In the genomic region with DNA sequence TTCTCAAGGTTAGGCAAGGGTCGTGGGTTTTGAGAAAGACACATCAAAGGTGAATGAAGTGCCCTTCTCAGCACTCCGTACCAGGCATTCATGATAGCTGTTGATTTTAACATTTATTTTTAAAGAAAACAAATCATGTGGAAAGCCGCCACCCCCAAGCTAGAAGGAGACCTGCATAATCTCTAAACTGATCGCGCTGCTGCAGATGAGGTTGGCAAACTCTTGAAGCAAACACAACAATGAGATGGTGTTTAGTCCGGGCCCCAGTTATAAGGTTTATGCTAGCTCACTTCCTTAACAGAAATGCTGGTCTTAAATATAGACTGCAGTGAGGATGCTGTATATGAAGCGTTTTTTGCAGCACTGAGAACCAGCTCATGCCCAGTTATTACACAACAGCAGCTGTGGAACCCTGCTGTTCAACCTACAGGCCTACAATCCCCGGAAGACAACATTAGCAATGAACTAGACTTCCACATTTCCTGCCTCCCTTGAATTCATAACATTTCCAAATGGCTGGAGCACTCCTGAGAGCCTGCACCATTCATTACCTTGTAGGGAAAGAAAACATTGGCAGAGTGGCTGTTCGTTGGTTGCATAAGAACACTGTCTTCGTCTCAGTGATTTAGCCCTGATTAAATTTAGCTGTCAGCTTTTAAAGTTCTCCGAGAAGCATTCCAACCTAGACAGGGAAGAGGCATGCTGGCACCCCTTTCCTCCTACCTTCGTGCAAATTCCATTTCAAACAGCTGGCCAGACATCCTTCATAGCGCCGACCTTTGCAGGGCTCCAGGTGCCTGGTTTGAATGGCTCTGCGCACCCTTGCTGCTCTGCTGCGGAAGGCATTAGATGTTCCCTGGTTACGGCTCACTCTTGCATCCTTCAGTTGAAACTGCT, we compare ENCODE assay signal across 8 mouse cellular contexts. TPM values are rescaled to one million over a fixed set of nuclear protein-coding genes. Genes with fewer than 3 reads are reported as not detected.
DNase-seq lines count a peak whose midpoint lies in the region; ATAC-seq and TF ChIP-seq lines count a peak whose summit lies in the region.

No protein-coding gene starts in this region.

- TF ChIP-seq CTCF in lung, postnatal 0 days (IDR thresholded peaks at IDR 0.05) = no peak; the same call in 1 of the 2 replicates

- no peak for ATAC-seq in heart, embryonic 15.5 days (replicated peaks; ENCODE audit: insufficient number of reproducible peaks, insufficient read depth, low FRiP score, low read depth)
- ATAC-seq in lung, postnatal 0 days = peak; percentile 49

- 32% methylated on average over 17 of the region's 17 CpGs for WGBS in heart, embryonic 15.5 days
- WGBS in lung, postnatal 0 days = 17% methylated on average over 17 of the region's 17 CpGs

- H3K4me3 ChIP-seq in heart, embryonic 15.5 days = peak overlapping the region; percentile 14
- no peak overlapping the region for H3K4me3 ChIP-seq in lung, postnatal 0 days (ENCODE audit: low read depth, low read length)

- 0 out of 2 replicates have a peak overlapping the region, but pooled peaks have one; percentile 9 for H3K9ac ChIP-seq in heart, embryonic 15.5 days
- H3K9ac ChIP-seq in lung, postnatal 0 days (replicated peaks; ENCODE audit: low read depth) = no peak overlapping the region

- DNase-seq in right cerebral cortex, adult 18-20 months = peak; percentile 49
- DNase-seq in right cerebral cortex, postnatal 14 days = no peak
- peak; percentile 56 for DNase-seq in kidney, postnatal 14 days
- DNase-seq in lung, postnatal 0 days (ENCODE audit: low spot score) = peak; percentile 62
- DNase-seq in retina, postnatal 1 day = peak; percentile 40
- no peak for DNase-seq in spleen, postnatal 36 days (ENCODE audit: low spot score in 2 of 2)
- DNase-seq in gastrocnemius, adult 18-20 months (ENCODE audit: low spot score) = no peak

- TF ChIP-seq EP300 in lung, postnatal 0 days (IDR thresholded peaks at IDR 0.05) = 0 out of 2 replicates have a peak, but pooled peaks have one; percentile 5

- no peaks in the 10 kb centered on the region for H3K27me3 ChIP-seq in heart, embryonic 15.5 days
- no peaks in the 10 kb centered on the region for H3K27me3 ChIP-seq in lung, postnatal 0 days (replicated peaks; ENCODE audit: insufficient read depth, low read length)

- H3K4me2 ChIP-seq in heart, embryonic 15.5 days = peak overlapping the region; percentile 54
- H3K4me2 ChIP-seq in lung, postnatal 0 days (replicated peaks; ENCODE audit: low read depth, low read length) = peak overlapping the region; percentile 25

- peak overlapping the region; percentile 60 for H3K27ac ChIP-seq in heart, embryonic 15.5 days
- peak overlapping the region; percentile 54 for H3K27ac ChIP-seq in lung, postnatal 0 days (ENCODE audit: low read length)

- no peaks in the 10 kb centered on the region for H3K9me3 ChIP-seq in heart, embryonic 15.5 days (replicated peaks)
- H3K9me3 ChIP-seq in lung, postnatal 0 days (ENCODE audit: low read length) = no peaks in the 10 kb centered on the region

- no peaks in the 10 kb centered on the region for H3K36me3 ChIP-seq in heart, embryonic 15.5 days
- no peaks in the 10 kb centered on the region for H3K36me3 ChIP-seq in lung, postnatal 0 days (ENCODE audit: insufficient read depth, low read length)

- peaks cover 32% of the 10 kb centered on the region for H3K4me1 ChIP-seq in heart, embryonic 15.5 days (replicated peaks)
- H3K4me1 ChIP-seq in lung, postnatal 0 days (ENCODE audit: insufficient read depth, low read depth, low read length) = peaks cover 10% of the 10 kb centered on the region; the same call in 1 of the 2 replicates

RNA-seq across cellular contexts. Expression of a gene that starts 34.8 kb away (rescaled TPM):
- 34.9 and 40.4 TPM in 2 replicates for polyA plus RNA-seq in heart, embryonic 15.5 days (2015; fragmentation: Nextera tagmentation; extraction: Ambion mirVana)
- polyA plus RNA-seq in lung, postnatal 0 days (2015; fragmentation: Nextera tagmentation; extraction: Ambion mirVana) = 49.7 and 63.2 TPM in 2 replicates
- 10 to 100 TPM in 1 of 2 experiments, 1 to 10 TPM in 1; 7.2 to 12.4 TPM for total RNA-seq in gastrocnemius, adult 18-20 months (2021)

Comparison
In these comparisons a context has a peak if more than half of its experiments do, and no peak if none do; other contexts are left out.
1. DNase-seq: peak in right cerebral cortex, adult 18-20 months (single experiment), kidney, postnatal 14 days (single experiment), lung, postnatal 0 days (single experiment) and retina, postnatal 1 day (single experiment); none in right cerebral cortex, postnatal 14 days (single experiment), spleen, postnatal 36 days (0 of 2) and gastrocnemius, adult 18-20 months (single experiment).